Mouse (Mus musculus) kidney, embryonic 14.5 days (tissue): ENCODE results near the gene Ctag2. TPM values are rescaled to one million over a fixed set of nuclear protein-coding genes. Genes with fewer than 3 reads are reported as not detected.

Experiments used
- ATAC-seq: fragments of 200-750 bp; cut with Nextera tagmentation; 2 replicates; pipeline ENCODE4 v1.8.0; 2017; ENCODE audit warnings: moderate number of reproducible peaks, mild to moderate bottlenecking, moderate TSS enrichment, moderate library complexity; ENCODE audit not compliant: low FRiP score, low TSS enrichment
- H3K27ac ChIP-seq: fragments of 300-500 bp; sonication (generic); 2 replicates; pipeline ENCODE4 v1.5.1; 2014; ENCODE audit warnings: low read depth, mild to moderate bottlenecking, low read length, moderate library complexity, mixed read lengths
- H3K27me3 ChIP-seq: fragments of 300-500 bp; sonication (generic); 2 replicates; pipeline ENCODE4 v1.6.1; 2014; ENCODE audit warnings: mild to moderate bottlenecking, low read length; ENCODE audit not compliant: control insufficient read depth, insufficient read depth
- H3K36me3 ChIP-seq: fragments of 300-500 bp; sonication (generic); 2 replicates; pipeline ENCODE4 v1.6.1; 2014; ENCODE audit warnings: low read length, mixed read lengths; ENCODE audit not compliant: control insufficient read depth, insufficient read depth
- H3K4me1 ChIP-seq: fragments of 300-500 bp; sonication (generic); 2 replicates; pipeline ENCODE4 v1.6.1; 2014; ENCODE audit warnings: low read length, mixed read lengths; ENCODE audit not compliant: control insufficient read depth, insufficient read depth
- H3K4me2 ChIP-seq: fragments of 300-500 bp; sonication (generic); replicated peaks from 2 replicates; pipeline ENCODE4 v1.6.1; 2014; ENCODE audit warnings: low read depth, mild to moderate bottlenecking, low read length
- H3K4me3 ChIP-seq: fragments of 300-500 bp; sonication (generic); 2 replicates; pipeline ENCODE4 v1.5.1; 2014; ENCODE audit warnings: mild to moderate bottlenecking, low read length
- H3K9ac ChIP-seq: fragments of 300-500 bp; sonication (generic); 2 replicates; pipeline ENCODE4 v1.6.1; 2014; ENCODE audit warnings: low read depth, mild to moderate bottlenecking, low read length, moderate library complexity
- H3K9me3 ChIP-seq: fragments of 300-500 bp; sonication (generic); 2 replicates; pipeline ENCODE4 v1.6.1; 2016; ENCODE audit warnings: low read length; ENCODE audit not compliant: control insufficient read depth
- WGBS: fragments of 180-500 bp; shearing (Covaris S2); extraction: QIAGEN DNeasy Blood & Tissue Kit; methylation state at CpG from one replicate; pipeline ENCODE4 v1.1.7; 2014; 5-methylcytosine and 5-hydroxymethylcytosine counted together
- polyA plus RNA-seq: library from polyadenylated mRNA; unstranded; fragments of >200 nt; fragmentation: Nextera tagmentation; extraction: Ambion mirVana; gene quantifications from 2 replicates; pipeline ENCODE4 v1.2.1, GENCODE M21; 2014

Ctag2 gene
- polyA plus RNA-seq, result not detected in 2 replicates

DNA sequence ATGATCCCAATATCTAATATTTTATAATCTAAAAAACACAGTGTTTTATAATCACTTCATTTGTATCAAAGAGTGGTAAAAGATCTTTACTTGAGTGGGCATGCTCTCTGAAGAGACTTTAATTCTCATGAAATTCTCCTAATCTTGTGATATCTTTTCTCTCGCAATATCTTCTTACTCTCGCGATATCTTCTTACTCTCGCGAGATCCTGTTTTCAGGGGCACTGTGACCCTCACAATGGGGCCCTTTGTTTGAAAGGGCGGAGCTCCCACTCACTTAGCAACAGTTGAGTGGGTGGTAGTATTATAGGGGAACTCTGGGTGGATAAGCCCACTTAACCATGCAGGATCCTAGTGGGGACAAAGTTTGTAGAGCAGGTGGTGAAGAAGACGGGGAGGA lies at the start of gene Ctag2:
Gene Ctag2, plus strand, starts transcription at position 301 of the 400 bp plus-strand sequence.
- H3K9me3 ChIP-seq, result no peaks in the 10 kb centered on the region
- 97% methylated on average over 7 of the region's 7 CpGs for WGBS
- no peaks in the 10 kb centered on the region for H3K4me1 ChIP-seq
- H3K27ac ChIP-seq, result no peak within 1 kb of the TSS
- H3K4me2 ChIP-seq, result no peak within 1 kb of the TSS
- H3K27me3 ChIP-seq, result no peaks in the 10 kb centered on the region
- no peaks in the 10 kb centered on the region for H3K36me3 ChIP-seq
- H3K9ac ChIP-seq, result no peak within 1 kb of the TSS
- no peak for ATAC-seq
- H3K4me3 ChIP-seq, result no peak within 1 kb of the TSS
